Mouse (Mus musculus): ENCODE results near the gene Gse1.

DNA sequence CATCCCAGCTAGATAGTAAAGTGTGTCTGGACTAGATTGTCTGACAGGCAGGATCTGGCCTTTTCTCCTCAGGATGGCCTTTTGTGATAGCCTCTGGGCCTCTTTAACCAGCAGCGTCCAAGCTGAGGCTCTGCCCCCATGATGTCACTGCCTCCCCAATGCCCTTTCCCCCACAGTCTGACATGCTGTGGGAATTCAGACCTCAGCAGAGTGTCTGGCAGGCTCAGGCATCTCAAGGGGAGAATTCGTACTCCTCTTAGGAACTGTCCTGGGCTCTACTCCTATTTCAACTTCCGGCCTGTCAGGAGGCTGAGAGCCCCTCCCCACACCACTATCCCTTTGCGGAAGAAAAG, 236.3 kb downstream of the Gse1 start:
- TF ChIP-seq CTCF (IDR thresholded peaks at IDR 0.05; ENCODE audit: borderline replicate concordance, insufficient read depth, low read depth, low read length): no peak
- TF ChIP-seq POLR2A (IDR thresholded peaks at IDR 0.05; ENCODE audit: borderline replicate concordance, insufficient read depth, low read length): no peak

Data from cerebellum, adult 2 months (tissue).